Mouse (Mus musculus) ES-Bruce4 (cell line): ENCODE data around the gene Disp2. TPM values are rescaled to one million over a fixed set of nuclear protein-coding genes. Genes with fewer than 3 reads are reported as not detected.

Experiments
- H3K27ac ChIP-seq: 2 replicates; pipeline ENCODE4 v1.5.1; 2012; ENCODE audit warnings: low read length, inconsistent platforms; ENCODE audit not compliant: insufficient read depth
- H3K27me3 ChIP-seq: 2 replicates; pipeline ENCODE4 v1.6.1; 2012; ENCODE audit warnings: mild to moderate bottlenecking, low read length, inconsistent platforms; ENCODE audit not compliant: control insufficient read depth, poor library complexity, insufficient read depth, severe bottlenecking
- H3K36me3 ChIP-seq: 2 replicates; pipeline ENCODE4 v1.6.1; 2012; ENCODE audit warnings: inconsistent platforms, mild to moderate bottlenecking, low read length, moderate library complexity; ENCODE audit not compliant: control insufficient read depth, poor library complexity, insufficient read depth, severe bottlenecking
- H3K4me1 ChIP-seq: one replicate; pipeline ENCODE4 v1.8.1; 2011; ENCODE audit warnings: low read length; ENCODE audit not compliant: control insufficient read depth, insufficient read depth
- H3K4me3 ChIP-seq: 2 replicates; pipeline ENCODE4 v1.5.1; 2011; ENCODE audit warnings: low read depth, mild to moderate bottlenecking, low read length
- H3K9ac ChIP-seq: 2 replicates; pipeline ENCODE4 v1.6.1; 2012; ENCODE audit warnings: low read depth, mild to moderate bottlenecking, inconsistent platforms; ENCODE audit not compliant: poor library complexity, severe bottlenecking
- H3K9me3 ChIP-seq: replicated peaks from 2 replicates; pipeline ENCODE4 v1.6.1; 2012; ENCODE audit warnings: mild to moderate bottlenecking, low read length, inconsistent platforms; ENCODE audit not compliant: control insufficient read depth, poor library complexity, insufficient read depth, severe bottlenecking
- CTCF ChIP-seq: IDR thresholded peaks from one replicate; pipeline ENCODE4 v1.8.1; 2011; ENCODE audit warnings: low read depth, low read length
- EP300 ChIP-seq: IDR thresholded peaks from 2 replicates; pipeline ENCODE4 v1.6.1; 2011; ENCODE audit warnings: low read depth, low read length; ENCODE audit not compliant: insufficient read depth
- POLR2A ChIP-seq: IDR thresholded peaks from one replicate; pipeline ENCODE4 v1.8.1; 2011; ENCODE audit warnings: low read length; ENCODE audit not compliant: insufficient read depth
- polyA plus RNA-seq: library from polyadenylated mRNA; stranded (reverse); fragments of >200 nt; gene quantifications from 2 replicates; pipeline ENCODE4 v1.2.4, GENCODE M21; 2011; ENCODE audit warnings: low read depth; ENCODE audit not compliant: missing spikeins, insufficient read depth, insufficient read length

The Disp2 gene
- polyA plus RNA-seq, 1 experiment = not detected

DNA sequence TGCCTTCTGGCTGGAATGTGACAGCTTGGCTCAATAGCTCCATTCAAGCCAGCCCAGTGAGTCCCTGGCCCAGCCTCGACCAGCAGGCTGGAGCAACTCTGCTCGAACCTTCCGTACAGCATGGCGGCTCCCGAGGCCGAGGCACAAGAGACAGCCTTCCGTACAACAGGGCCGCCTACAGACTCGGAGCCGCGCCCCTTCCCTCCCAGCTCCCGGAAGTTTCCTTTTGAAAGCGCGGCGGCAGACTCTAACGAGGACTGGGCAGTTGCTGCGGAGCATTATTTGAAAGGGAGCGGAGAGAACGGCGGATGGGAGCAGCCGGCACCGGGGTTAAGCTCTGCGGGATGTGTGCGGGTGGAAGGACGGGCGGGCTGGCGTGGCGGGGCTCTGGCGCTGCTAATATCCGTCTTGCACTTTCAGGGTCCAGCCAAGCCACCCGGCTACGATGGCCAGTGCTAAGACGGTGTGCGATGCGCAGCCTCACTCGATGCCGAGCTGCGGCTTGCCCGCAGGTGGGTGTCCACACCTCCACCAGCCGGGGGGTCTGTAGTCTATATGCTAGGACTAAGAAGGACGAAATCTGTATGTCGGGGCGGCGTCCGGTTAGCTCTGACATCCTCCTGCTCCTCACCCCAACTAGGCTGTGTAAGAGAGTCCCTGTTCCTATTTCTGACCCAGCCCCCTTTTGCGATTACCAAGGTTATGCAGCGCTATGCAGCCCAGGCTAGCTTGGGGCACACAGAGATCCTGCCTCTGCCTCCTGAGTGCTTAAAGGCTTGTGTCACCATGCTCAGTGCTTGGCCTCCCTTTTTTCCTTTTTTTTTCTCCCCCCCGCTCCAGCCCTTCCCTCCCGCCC is 34.7 kb downstream of the Disp2 start, which contains the start of gene Knstrn:
TSS of gene Knstrn (plus strand) at position 23 of the 856 bp plus-strand sequence.
- no peak within 1 kb of the TSS for H3K27ac ChIP-seq
- H3K4me1 ChIP-seq = peaks cover 2% of the 10 kb centered on the region
- H3K4me3 ChIP-seq = peak within 1 kb of the TSS; percentile 90
- TF ChIP-seq CTCF (no peak), EP300 (peak; percentile 50; the same call in 1 of the 2 replicates), POLR2A (peak; percentile 59)
- peaks cover 14% of the 10 kb centered on the region for H3K36me3 ChIP-seq
- no peaks in the 10 kb centered on the region for H3K27me3 ChIP-seq
- H3K9me3 ChIP-seq = no peaks in the 10 kb centered on the region; the same call in 1 of the 2 replicates
- peak within 1 kb of the TSS; percentile 53 for H3K9ac ChIP-seq

DNA sequence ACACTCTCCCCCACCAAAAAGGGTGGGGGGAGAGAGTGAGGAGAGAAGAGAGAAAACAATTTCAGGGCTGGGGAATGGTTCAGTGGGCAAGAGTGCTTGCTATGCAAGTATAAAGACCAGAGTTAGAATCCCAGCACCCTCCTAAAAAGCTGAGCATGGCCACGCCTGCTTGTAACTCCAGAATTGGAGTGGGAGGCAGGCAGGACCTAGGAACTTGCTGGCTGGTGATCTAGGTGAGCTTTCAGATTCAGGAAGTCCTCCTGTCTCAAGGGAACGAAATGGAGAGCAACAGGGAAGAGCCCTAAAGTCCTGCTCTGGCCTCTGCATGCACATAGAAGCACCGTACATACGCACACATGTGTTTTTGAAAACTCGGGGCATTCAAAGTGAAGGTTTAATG is 43.3 kb downstream of the Disp2 start:
- Histone ChIP-seq H3K9me3 (peaks cover 19% of the 10 kb centered on the region), H3K27me3 (no peaks in the 10 kb centered on the region), H3K4me3 (no peak overlapping the region), H3K4me1 (no peaks in the 10 kb centered on the region), H3K36me3 (peaks cover 43% of the 10 kb centered on the region), H3K27ac (no peak overlapping the region), H3K9ac (no peak overlapping the region)
- TF ChIP-seq EP300 (no peak), CTCF (no peak), POLR2A (no peak)

DNA sequence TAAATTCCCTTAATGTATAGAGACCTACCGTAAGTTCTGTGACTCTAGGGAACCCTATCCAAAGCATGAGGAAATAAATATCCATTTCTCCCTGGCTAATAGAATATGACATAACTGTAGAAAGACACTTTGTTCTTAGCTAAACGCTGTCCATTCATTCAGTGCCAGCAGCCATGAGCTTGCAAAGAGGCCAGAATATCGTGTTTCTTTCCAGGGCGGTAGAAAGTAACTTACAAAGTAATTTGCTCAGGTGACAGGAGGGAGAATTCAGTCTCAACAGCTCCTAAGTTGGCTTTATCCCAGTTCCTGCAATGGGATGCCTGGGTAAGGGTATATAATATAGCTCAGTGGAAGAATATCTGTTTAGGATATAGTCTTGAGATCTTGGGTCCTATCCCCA is 44.9 kb downstream of the Disp2 start:
- Histone ChIP-seq H3K27ac (no peak overlapping the region), H3K9ac (no peak overlapping the region), H3K4me3 (no peak overlapping the region), H3K36me3 (peaks cover 45% of the 10 kb centered on the region), H3K27me3 (no peaks in the 10 kb centered on the region), H3K4me1 (no peaks in the 10 kb centered on the region), H3K9me3 (peaks cover 19% of the 10 kb centered on the region)
- TF ChIP-seq CTCF (no peak), EP300 (no peak), POLR2A (no peak)

DNA sequence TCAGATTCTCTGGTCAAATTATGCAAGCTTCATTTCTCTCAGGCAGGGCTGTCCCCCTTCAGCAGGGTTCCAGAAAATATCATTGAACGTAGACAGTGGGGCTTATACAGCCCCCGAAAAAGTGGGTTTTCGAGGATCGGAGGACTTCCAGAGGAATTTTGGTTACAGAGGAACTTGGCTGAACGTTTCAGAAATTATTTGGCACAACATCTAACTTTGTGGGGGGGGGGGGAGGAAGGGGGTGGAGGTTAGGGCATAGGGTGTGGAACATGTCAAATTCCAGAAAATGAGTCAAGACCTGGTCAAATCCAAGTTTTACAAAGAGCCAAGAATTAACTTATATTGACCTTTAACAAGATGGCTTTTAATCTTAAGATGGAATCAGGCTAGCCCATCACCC is 49.6 kb downstream of the Disp2 start:
- Histone ChIP-seq H3K9me3 (peaks cover 19% of the 10 kb centered on the region), H3K27ac (no peak overlapping the region), H3K4me1 (no peaks in the 10 kb centered on the region), H3K36me3 (peaks cover 52% of the 10 kb centered on the region), H3K9ac (no peak overlapping the region), H3K4me3 (no peak overlapping the region), H3K27me3 (no peaks in the 10 kb centered on the region)
- TF ChIP-seq EP300 (no peak), POLR2A (no peak), CTCF (no peak)

DNA sequence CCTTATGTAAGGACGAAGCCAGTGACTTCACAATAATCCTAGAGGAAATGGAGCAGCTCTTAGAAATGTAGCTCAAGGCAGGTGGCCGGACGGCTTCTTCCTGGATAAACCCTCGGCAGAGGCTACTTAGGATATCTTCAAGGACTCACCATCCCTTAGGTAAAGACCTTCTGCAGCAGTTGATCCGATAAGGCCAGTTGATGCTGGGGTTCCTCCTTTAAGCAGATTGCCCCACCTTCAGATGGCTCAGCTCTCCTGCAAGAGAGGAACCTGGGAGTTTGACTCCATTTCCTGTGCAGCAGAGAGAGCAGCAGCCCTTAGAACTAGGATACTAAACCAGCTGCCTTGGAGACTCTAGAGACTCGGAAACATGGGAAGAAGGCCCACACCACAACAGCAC is 54.5 kb downstream of the Disp2 start:
- H3K4me3 ChIP-seq = no peak overlapping the region
- no peaks in the 10 kb centered on the region for H3K9me3 ChIP-seq
- no peak overlapping the region for H3K27ac ChIP-seq
- peaks cover 5% of the 10 kb centered on the region for H3K4me1 ChIP-seq
- H3K36me3 ChIP-seq = peaks cover 26% of the 10 kb centered on the region
- no peaks in the 10 kb centered on the region for H3K27me3 ChIP-seq
- TF ChIP-seq EP300 (no peak), CTCF (no peak), POLR2A (no peak)
- no peak overlapping the region for H3K9ac ChIP-seq

DNA sequence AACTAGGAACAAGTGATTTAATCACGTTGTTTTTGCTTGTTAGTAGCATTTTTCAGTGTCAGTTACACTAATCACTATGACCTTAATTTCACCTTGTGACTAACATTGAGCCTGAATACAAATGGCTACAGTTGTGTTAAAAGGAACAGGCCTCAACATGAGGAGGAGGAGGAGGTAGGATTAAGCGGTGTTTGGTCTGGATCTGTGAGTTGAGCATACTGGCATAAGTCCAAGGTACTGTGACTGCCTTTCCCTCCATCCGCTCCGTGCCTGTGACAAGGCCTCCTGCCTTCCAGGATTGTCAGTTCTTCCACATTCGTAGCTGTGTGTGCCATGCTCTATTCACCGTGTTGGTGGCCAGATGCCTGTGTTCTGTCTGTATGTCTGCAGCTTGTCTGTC is 55.6 kb downstream of the Disp2 start:
- H3K9me3 ChIP-seq = no peaks in the 10 kb centered on the region
- H3K27me3 ChIP-seq = no peaks in the 10 kb centered on the region
- no peak overlapping the region for H3K27ac ChIP-seq
- no peak overlapping the region for H3K4me3 ChIP-seq
- peaks cover 16% of the 10 kb centered on the region for H3K36me3 ChIP-seq
- H3K9ac ChIP-seq = no peak overlapping the region
- H3K4me1 ChIP-seq = peaks cover 5% of the 10 kb centered on the region
- TF ChIP-seq CTCF (no peak), EP300 (no peak), POLR2A (no peak)
